Mouse (Mus musculus): ENCODE measurements around the gene Mapkapk2. TPM values are rescaled to one million over a fixed set of nuclear protein-coding genes. Genes with fewer than 3 reads are reported as not detected.

The Mapkapk2 gene
- polyA plus RNA-seq, 1 experiment from 2014 or later = 12.3 TPM

GRCm38 (mm10) chr1:131134942-131135522 is 37.4 kb upstream of the Mapkapk2 start:
- ATAC-seq (ENCODE audit: low read depth) (no peak), DNase-seq (no peak)
- peak overlapping the region; percentile 96 for H3K27ac ChIP-seq

GRCm38 (mm10) chr1:131134231-131134630 is 36.6 kb upstream of the Mapkapk2 start:
- Histone ChIP-seq H3K27me3 (no peaks in the 10 kb centered on the region), H3K4me1 (replicated peaks) (peaks cover 50% of the 10 kb centered on the region), H3K4me3 (replicated peaks) (peak overlapping the region; percentile 87), H3K4me2 (peak overlapping the region; percentile 93), H3K9me3 (replicated peaks) (peaks cover 5% of the 10 kb centered on the region; the same call in 1 of the 2 replicates), H3K27ac (peak overlapping the region; percentile 96), H3K9ac (peak overlapping the region; percentile 91; the same call in 1 of the 2 replicates), H3K36me3 (peaks cover 45% of the 10 kb centered on the region)
- DNase-seq = no peak
- ATAC-seq (ENCODE audit: low read depth) = no peak
- 86% methylated on average over 6 of the region's 6 CpGs for WGBS (ENCODE audit: insufficient replicate concordance)

More at GRCm38 (mm10) chr1:131134942-131135522, 37.4 kb upstream of the Mapkapk2 start:
- Histone ChIP-seq H3K36me3 (peaks cover 37% of the 10 kb centered on the region), H3K27me3 (no peaks in the 10 kb centered on the region), H3K4me2 (peak overlapping the region; percentile 93), H3K4me1 (replicated peaks) (peaks cover 53% of the 10 kb centered on the region), H3K9me3 (replicated peaks) (no peaks in the 10 kb centered on the region), H3K4me3 (replicated peaks) (peak overlapping the region; percentile 87), H3K9ac (peak overlapping the region; percentile 91)
- WGBS (ENCODE audit: insufficient replicate concordance) = 46% methylated on average over 8 of the region's 8 CpGs

- peak overlapping the region; percentile 65 for H3K9ac ChIP-seq
- peaks cover 5% of the 10 kb centered on the region; the same call in 1 of the 2 replicates for H3K9me3 ChIP-seq (replicated peaks)
- H3K27ac ChIP-seq = peak overlapping the region; percentile 94
- H3K4me2 ChIP-seq = peak overlapping the region; percentile 57
- ATAC-seq (ENCODE audit: low read depth) (peak; percentile 96), DNase-seq (peak; percentile 82)
- H3K27me3 ChIP-seq = 0 out of 2 replicates have a peak, but pooled peaks cover 5% of the 10 kb centered on the region
- H3K4me3 ChIP-seq (replicated peaks) = peak overlapping the region; percentile 24
- 8% methylated on average over 11 of the region's 11 CpGs for WGBS (ENCODE audit: insufficient replicate concordance)
- peaks cover 45% of the 10 kb centered on the region for H3K36me3 ChIP-seq
- peaks cover 64% of the 10 kb centered on the region for H3K4me1 ChIP-seq (replicated peaks)
These were observed 28.5 kb upstream of the Mapkapk2 start for GRCm38 (mm10) chr1:131125987-131126744.

GRCm38 (mm10) chr1:131123522-131124265 is 26.1 kb upstream of the Mapkapk2 start:
- Histone ChIP-seq H3K27me3 (0 out of 2 replicates have a peak, but pooled peaks cover 5% of the 10 kb centered on the region), H3K27ac (no peak overlapping the region), H3K4me3 (replicated peaks) (no peak overlapping the region), H3K36me3 (peaks cover 21% of the 10 kb centered on the region), H3K9ac (no peak overlapping the region), H3K9me3 (replicated peaks) (no peaks in the 10 kb centered on the region), H3K4me2 (no peak overlapping the region), H3K4me1 (replicated peaks) (peaks cover 65% of the 10 kb centered on the region)
- WGBS (ENCODE audit: insufficient replicate concordance) = 54% methylated on average over 10 of the region's 10 CpGs
- no peak for DNase-seq
- no peak for ATAC-seq (ENCODE audit: low read depth)

GRCm38 (mm10) chr1:131121987-131122386 is 24.4 kb upstream of the Mapkapk2 start:
- peaks cover 55% of the 10 kb centered on the region for H3K4me1 ChIP-seq (replicated peaks)
- ATAC-seq (ENCODE audit: low read depth) = no peak
- H3K9me3 ChIP-seq (replicated peaks) = no peaks in the 10 kb centered on the region
- H3K4me3 ChIP-seq (replicated peaks) = no peak overlapping the region
- WGBS (ENCODE audit: insufficient replicate concordance) = 29% methylated on average over 3 of the region's 3 CpGs
- H3K27ac ChIP-seq = no peak overlapping the region
- H3K36me3 ChIP-seq = peaks cover 4% of the 10 kb centered on the region
- H3K4me2 ChIP-seq = no peak overlapping the region
- H3K9ac ChIP-seq = no peak overlapping the region
- 0 out of 2 replicates have a peak, but pooled peaks cover 5% of the 10 kb centered on the region for H3K27me3 ChIP-seq
- no peak for DNase-seq

- H3K36me3 ChIP-seq = no peaks in the 10 kb centered on the region
- ATAC-seq (ENCODE audit: low read depth) = peak; percentile 61
- 37% methylated on average over 2 of the region's 2 CpGs for WGBS (ENCODE audit: insufficient replicate concordance)
- DNase-seq = peak; percentile 39
- peaks cover 30% of the 10 kb centered on the region for H3K4me1 ChIP-seq (replicated peaks)
- no peak overlapping the region for H3K4me3 ChIP-seq (replicated peaks)
- H3K4me2 ChIP-seq = no peak overlapping the region
- H3K27ac ChIP-seq = no peak overlapping the region
- H3K27me3 ChIP-seq = peaks cover 5% of the 10 kb centered on the region; the same call in 1 of the 2 replicates
- H3K9me3 ChIP-seq (replicated peaks) = no peaks in the 10 kb centered on the region
- H3K9ac ChIP-seq = no peak overlapping the region
These were observed 21.4 kb upstream of the Mapkapk2 start for GRCm38 (mm10) chr1:131119026-131119425.

- 39% methylated on average over 10 of the region's 10 CpGs for WGBS (ENCODE audit: insufficient replicate concordance)
- Histone ChIP-seq H3K4me3 (replicated peaks) (no peak overlapping the region), H3K27ac (no peak overlapping the region), H3K4me2 (no peak overlapping the region), H3K9me3 (replicated peaks) (no peaks in the 10 kb centered on the region), H3K36me3 (no peaks in the 10 kb centered on the region), H3K9ac (no peak overlapping the region), H3K27me3 (peaks cover under 1% of the 10 kb centered on the region; the same call in 1 of the 2 replicates), H3K4me1 (replicated peaks) (peaks cover 25% of the 10 kb centered on the region)
- DNase-seq = no peak
- no peak for ATAC-seq (ENCODE audit: low read depth)
These were observed 20.9 kb upstream of the Mapkapk2 start for GRCm38 (mm10) chr1:131118530-131118929.

GRCm38 (mm10) chr1:131116430-131117011 is 18.9 kb upstream of the Mapkapk2 start:
- Histone ChIP-seq H3K27ac (no peak overlapping the region), H3K9me3 (replicated peaks) (no peaks in the 10 kb centered on the region), H3K4me2 (no peak overlapping the region), H3K4me3 (replicated peaks) (no peak overlapping the region), H3K36me3 (no peaks in the 10 kb centered on the region), H3K27me3 (no peaks in the 10 kb centered on the region; the same call in 1 of the 2 replicates), H3K4me1 (replicated peaks) (peaks cover 19% of the 10 kb centered on the region), H3K9ac (no peak overlapping the region)
- DNase-seq = no peak
- no peak for ATAC-seq (ENCODE audit: low read depth)
- WGBS (ENCODE audit: insufficient replicate concordance) = 44% methylated on average over 13 of the region's 13 CpGs

GRCm38 (mm10) chr1:131115932-131116331 is 18.3 kb upstream of the Mapkapk2 start:
- Histone ChIP-seq H3K9me3 (replicated peaks) (no peaks in the 10 kb centered on the region), H3K4me2 (no peak overlapping the region), H3K27me3 (no peaks in the 10 kb centered on the region; the same call in 1 of the 2 replicates), H3K27ac (no peak overlapping the region), H3K36me3 (no peaks in the 10 kb centered on the region), H3K9ac (no peak overlapping the region), H3K4me3 (replicated peaks) (no peak overlapping the region), H3K4me1 (replicated peaks) (peaks cover 19% of the 10 kb centered on the region)
- 11% methylated on average over 6 of the region's 6 CpGs for WGBS (ENCODE audit: insufficient replicate concordance)
- DNase-seq (peak; percentile 46), ATAC-seq (ENCODE audit: low read depth) (peak; percentile 45; the same call in 1 of the 2 replicates)

GRCm38 (mm10) chr1:131112576-131112975 is 14.9 kb upstream of the Mapkapk2 start:
- no peaks in the 10 kb centered on the region for H3K36me3 ChIP-seq
- H3K4me2 ChIP-seq = no peak overlapping the region

More at GRCm38 (mm10) chr1:131112576-131112975, 14.9 kb upstream of the Mapkapk2 start:
- H3K4me3 ChIP-seq (replicated peaks) = no peak overlapping the region
- H3K9ac ChIP-seq = no peak overlapping the region
- no peak for ATAC-seq (ENCODE audit: low read depth)
- no peak overlapping the region for H3K27ac ChIP-seq
- no peak for DNase-seq
- WGBS (ENCODE audit: insufficient replicate concordance) = 36% methylated on average over 6 of the region's 6 CpGs
- H3K27me3 ChIP-seq = no peaks in the 10 kb centered on the region; the same call in 1 of the 2 replicates
- no peaks in the 10 kb centered on the region for H3K9me3 ChIP-seq (replicated peaks)
- H3K4me1 ChIP-seq (replicated peaks) = peaks cover 12% of the 10 kb centered on the region

Measured in liver, embryonic 13.5 days (tissue).